Mouse (Mus musculus) liver, adult 2 months (tissue): ENCODE data around the gene Ush1g.

Experiments
- CTCF ChIP-seq: fragments of 200-500 bp; IDR thresholded peaks from 2 replicates; pipeline ENCODE4 v1.5.1; 2011; ENCODE audit warnings: low read depth, low read length, control low read depth
- POLR2A ChIP-seq: fragments of 200-500 bp; IDR thresholded peaks from 2 replicates; pipeline ENCODE4 v1.6.1; 2011; ENCODE audit warnings: low read length, control low read depth; ENCODE audit not compliant: insufficient read depth; ENCODE audit errors: extremely low read depth

- TF ChIP-seq CTCF, result no peak
- TF ChIP-seq POLR2A, result no peak
Measured at GRCm38 (mm10) chr11:115323354-115323753, 1.5 kb upstream of the Ush1g start.
